Mouse (Mus musculus) embryo, embryonic 11 days (tissue): Measurements from ENCODE around the gene Casz1.

Experiments used
- DNase-seq: peaks from one replicate; pipeline ENCODE4 v3.0.0-alpha.2; 2015

The Casz1 gene

GRCm38 (mm10) chr4:148879631-148880030, 75.4 kb downstream of the Casz1 start:
- DNase-seq, result no peak

- DNase-seq, result no peak
Observed at GRCm38 (mm10) chr4:148881001-148881669, 76.9 kb downstream of the Casz1 start.

GRCm38 (mm10) chr4:148881838-148882237, 77.6 kb downstream of the Casz1 start:
- DNase-seq, result no peak

GRCm38 (mm10) chr4:148882360-148882929, 78.2 kb downstream of the Casz1 start:
- DNase-seq, result peak; percentile 56

DNA sequence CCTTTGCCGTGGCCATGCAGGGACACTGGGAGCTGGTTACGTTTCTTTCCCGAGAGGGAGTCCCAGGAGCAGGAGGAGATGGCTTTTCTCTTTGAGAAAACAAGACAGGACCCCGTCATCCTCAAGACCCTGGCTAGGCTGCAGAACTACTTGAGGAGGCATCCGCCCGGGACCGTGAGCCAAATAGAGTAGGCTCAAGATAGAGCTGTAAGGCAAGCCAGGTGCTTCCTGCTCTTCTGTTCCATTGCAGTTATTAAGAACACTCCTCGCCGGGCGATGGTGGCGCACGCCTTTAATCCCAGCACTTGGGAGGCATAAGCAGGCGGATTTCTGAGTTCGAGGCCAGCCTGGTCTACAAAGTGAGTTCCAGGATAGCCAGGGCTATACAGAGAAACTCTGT, 80.4 kb downstream of the Casz1 start:
- DNase-seq, result no peak

DNA sequence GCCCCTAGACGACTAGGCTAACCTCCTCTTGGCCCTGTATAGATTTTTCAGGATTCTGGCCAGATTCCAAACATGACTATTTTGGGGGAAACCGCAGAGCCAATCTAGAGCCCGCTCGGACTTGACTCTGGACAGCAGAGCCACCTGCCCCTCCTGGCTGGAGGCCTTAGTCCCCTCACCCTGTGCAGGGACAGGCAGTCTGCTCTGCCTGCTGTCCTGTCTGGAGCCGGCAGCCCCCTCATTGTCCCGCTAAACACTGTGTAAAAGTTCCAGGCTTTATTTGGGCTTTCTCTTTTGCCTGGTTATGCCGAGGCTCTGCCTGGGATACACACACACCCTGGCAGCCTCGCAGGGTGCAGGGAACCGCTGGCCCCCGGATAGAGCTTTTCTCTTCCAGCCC, 81.2 kb downstream of the Casz1 start:
- DNase-seq, result no peak

- peak; percentile 70 for DNase-seq
Observed at GRCm38 (mm10) chr4:148885921-148886540, 81.8 kb downstream of the Casz1 start.

DNA sequence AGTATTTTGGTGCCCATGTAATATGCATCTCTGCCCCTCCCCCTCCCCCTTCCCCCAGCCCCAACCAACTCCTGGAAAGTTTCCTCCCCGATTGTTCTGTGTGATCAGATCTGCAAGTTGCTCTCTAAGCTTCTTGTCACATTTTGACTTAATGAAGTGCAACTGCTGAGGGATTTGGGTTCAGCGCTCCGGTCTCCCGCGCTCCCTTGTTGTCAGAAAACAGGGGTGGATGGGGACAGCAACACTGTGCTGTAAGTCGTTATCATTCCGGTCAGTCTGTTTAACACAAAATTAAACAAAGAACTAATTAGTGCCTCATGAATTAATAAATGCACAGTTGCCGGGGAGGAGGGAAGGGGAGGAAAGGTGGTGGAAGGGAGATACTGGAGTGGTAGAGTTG, 84.0 kb downstream of the Casz1 start:
- DNase-seq, result no peak

DNA sequence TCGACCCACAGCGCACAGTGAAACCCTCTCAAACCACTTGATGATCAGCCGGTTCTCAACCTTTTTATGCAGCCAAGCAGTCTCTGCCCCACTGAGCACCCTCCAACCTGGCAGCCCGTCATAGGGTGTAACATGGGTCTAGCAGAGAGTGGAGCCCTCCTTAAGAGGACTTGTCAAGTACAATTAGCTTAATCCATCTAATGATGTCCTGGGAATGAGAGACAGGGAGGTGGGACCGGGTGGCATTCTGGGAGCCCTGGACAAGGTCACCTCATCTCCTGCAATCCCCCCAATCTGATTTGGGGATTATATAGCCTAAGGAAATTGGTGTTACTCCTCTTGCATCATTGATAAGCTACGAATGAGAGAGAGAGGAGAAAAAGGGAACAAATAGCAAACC, 84.8 kb downstream of the Casz1 start:
- DNase-seq, result no peak

GRCm38 (mm10) chr4:148890442-148890841, 86.2 kb downstream of the Casz1 start:
- no peak for DNase-seq

DNA sequence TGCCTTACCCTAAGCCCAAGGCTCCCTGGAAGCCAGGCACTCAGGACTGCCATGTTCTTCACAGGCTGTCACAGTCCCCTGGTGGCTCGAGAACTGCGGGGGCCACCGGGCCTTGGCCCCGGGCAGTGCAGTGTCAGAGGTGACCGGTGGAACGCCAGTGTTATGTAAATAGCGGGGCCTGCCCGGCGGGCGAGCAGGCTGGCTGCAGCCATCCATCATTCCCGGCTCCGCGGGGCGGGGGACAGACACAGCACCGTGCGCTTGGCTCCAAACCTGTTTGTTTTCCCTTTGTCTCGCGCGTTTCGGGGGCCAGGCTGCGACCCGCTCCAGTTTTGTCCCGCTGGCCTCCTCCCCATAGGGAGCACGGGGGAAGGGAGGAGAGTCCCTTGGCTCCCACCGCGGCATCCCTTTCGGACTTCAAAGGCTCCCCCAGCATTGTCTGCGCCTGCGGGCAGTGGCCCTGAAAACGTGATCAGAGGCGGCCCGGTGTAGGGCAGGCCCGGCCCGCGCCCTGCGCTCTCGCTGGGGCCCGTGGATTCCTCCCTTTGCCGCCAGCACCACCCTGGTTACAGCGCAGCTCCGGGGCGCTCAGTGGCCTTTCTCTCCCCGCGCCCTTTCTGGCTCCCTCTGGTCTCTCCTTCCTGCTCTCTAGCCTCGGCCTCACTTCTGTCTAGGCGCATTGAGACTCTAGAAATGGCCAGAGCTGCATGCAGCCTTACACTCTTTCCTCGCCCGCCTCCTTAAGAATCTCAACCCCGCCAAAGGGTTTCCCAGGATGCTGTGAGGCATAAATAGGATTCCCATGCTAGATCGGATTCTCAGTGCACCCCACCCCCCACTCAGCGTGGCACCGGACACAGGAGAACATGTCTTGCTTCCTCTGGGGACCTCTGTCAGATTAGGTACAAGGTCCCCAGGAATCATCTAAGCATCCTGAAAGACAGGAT, 86.9 kb downstream of the Casz1 start:
- DNase-seq, result peak; percentile 89

DNA sequence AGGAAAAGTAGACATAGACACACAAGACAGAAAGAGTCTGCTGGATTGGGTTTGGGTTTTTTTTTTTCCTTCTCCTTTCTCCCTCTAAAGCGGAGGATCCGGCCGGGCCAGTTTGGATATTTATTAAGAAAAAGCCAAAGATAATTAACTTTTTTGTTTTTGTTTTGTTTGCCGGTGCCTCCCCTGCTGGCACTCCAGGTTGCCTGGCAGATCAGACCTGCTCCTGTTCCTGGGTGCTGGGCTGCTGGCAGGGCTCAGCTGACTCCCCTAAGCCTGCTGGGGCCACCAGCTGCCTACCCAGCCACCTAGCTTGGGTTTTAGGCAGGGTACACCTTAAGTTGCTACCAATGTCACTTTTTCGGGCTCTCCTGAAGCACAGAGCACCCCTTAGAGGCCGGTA, 91.9 kb downstream of the Casz1 start:
- DNase-seq, result no peak

- no peak for DNase-seq
Observed at GRCm38 (mm10) chr4:148899927-148900294, 95.7 kb downstream of the Casz1 start.

DNA sequence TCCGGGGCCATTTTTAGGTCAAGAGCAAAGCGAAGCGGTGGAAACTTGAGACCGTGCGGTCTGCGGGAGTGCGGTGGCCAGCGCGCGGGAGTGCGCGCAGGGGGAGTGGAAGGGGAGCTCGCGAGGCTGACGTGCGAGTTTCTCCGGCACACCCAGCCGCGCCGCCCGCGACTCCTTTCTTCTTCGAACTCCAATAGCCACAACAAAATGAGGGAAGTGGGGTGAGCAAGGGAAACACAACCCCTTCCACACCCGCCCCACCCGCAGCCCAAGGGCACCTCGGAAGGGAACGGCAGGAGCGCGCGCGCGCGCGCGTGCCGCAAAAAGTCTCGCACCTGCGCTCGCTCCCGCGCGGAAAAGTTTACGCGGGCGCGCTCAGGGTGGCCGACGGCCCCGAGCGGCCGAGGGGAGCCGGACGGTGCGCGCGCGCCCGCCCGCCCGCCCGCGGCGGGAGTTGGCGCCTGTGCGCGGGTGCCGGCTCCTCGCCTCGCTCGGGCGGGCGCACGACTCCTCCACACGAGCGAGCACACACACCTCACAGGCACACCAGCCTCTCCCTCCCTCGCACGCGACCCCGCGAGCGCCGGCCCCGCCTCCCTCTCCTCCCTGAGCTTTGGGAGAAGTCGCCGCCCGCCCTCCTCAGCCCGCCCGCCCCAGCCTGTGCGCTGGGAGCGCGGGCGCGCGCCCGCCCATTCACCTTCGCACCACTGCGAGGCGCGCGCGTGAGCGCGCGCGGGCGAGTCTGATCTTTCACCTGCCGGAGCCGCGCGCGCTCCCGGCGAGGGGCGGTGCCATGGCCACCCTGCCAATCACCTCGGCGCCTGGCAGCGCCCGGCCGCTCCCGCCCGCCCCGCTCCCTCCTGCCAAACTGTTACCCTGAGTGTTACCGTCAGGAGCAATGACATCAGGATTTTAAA, 96.3 kb downstream of the Casz1 start:
- DNase-seq, result peak; percentile 93

GRCm38 (mm10) chr4:148901275-148902052, 97.2 kb downstream of the Casz1 start:
- DNase-seq, result no peak

DNA sequence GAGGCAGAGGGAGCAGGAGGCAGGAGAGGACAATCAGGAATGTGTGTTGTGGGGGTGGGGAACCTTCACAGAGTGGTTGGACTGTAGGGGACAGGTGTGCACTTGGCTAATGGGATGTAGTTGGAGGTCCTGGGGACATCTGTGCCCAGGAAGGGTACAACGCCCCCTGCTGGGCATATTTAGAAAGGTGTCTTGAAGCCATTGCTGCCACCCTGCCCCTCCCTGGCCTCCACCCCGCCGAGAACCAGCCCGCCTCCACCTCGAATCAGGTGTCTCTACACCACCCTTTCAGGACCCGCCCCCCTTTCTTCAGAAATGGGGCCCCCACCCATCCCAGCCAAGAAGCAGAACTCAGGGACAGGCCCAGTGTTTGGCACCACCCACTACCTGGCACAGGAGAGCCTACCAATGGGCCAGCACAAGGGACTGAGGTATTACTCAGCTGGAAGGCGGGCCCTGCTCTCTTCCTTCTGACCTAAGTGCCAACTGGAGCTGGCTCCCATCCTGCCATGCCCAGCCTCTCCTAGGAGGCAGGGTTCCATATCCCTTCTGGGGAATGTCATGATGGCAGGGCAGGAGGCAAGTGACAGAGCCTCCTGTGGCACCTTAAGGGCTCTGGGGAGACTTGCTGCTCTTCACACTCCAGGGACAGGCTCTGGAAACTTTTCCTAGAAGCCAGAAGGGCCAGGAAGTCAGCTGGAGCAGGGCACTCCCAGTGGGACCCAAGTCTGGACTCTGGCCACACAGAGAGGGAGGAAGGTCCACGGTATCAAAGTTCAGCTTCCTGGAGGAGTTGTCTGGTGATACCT, 98.9 kb downstream of the Casz1 start:
- no peak for DNase-seq

GRCm38 (mm10) chr4:148905295-148905694, 101.1 kb downstream of the Casz1 start:
- no peak for DNase-seq

- DNase-seq, result no peak
Observed at GRCm38 (mm10) chr4:148906806-148907205, 102.6 kb downstream of the Casz1 start.

DNA sequence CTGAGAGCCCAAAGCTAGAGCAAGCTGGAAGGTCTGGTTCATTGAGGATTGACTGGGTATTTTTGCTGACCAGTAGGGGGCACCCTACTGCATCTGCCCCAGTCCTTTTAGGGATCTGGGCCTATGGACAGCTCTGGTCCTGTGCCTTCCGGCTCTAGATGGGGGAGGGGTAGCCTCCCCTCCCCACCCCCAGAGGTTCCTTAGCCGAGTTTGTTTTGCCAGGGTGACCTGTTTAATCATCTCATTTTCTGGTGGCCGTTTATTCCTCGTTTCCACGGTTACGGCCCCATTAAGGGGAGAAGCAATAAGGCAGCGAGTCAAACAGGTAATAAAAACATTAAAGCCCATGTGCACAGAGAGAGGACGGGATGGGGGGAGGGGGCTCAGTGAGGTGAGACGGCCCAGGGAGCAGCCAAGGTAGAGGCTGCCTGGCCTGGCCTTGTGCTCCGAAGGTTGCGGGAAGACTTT, 104.0 kb downstream of the Casz1 start:
- DNase-seq, result peak; percentile 55

GRCm38 (mm10) chr4:148908760-148909510, 104.7 kb downstream of the Casz1 start:
- no peak for DNase-seq
